Mouse (Mus musculus) megakaryocyte, embryonic 14.5 days (primary cell): ENCODE results near the gene Mfsd6.

Experiments
- FLI1 ChIP-seq: IDR thresholded peaks from 2 replicates; pipeline ENCODE4 v1.6.1; 2012; ENCODE audit warnings: low read length, inconsistent platforms, mixed read lengths
- GATA1 ChIP-seq: IDR thresholded peaks from 3 replicates; pipeline ENCODE4 v1.6.1; 2012; ENCODE audit warnings: mixed read lengths, low read length, inconsistent platforms, borderline replicate concordance

DNA sequence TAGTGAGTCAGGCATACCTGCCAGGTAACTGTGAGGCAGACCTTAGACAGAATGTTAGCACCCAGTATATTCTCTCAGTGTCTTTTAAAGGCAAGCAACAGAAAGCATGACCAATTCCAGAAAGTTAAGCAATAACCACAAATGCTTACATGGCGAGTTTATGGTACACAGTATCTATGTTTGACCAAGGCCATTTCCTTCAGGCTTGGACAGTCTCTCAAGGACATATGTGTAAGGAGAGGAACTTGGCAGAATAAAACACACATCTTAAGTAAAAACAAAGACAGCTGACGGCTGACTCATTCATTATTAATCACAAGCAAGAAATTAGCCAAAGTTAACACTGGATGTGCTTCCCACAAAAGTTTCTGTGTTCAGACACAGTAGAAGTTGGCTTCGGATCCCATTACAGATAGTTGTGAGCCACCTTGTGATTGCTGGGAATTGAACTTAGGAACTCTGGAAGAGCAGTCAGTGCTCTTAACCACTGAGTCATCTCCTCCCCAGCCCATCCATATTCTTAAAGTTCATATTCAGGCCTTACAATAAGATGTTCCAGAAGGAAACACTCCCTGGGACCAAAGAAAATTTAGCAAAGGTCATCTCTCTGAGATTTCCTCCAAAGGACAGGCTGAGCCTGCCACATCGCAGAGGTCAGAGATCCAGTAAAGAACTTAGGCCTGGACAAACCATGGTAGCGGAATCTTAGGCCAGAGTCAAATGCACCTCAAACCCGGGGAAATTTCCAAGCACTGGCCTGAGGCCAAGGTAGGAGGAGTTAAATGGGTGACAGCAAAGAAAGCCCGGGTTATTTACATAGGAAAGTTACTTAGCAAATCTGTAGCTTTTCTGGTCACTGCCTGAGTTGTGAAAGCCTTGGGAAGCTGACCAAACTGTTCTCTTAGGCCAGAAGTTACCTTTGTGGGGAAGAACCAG is 38.2 kb upstream of the Mfsd6 start:
- TF ChIP-seq GATA1, result no peak
- no peak for TF ChIP-seq FLI1
